Mouse (Mus musculus) gastrocnemius, postnatal 10 days (tissue): Measurements from ENCODE around the gene Acss1. TPM values are rescaled to one million over a fixed set of nuclear protein-coding genes. Genes with fewer than 3 reads are reported as not detected.

ENCODE experiments used
- DNase-seq: peaks from one replicate; pipeline ENCODE4 v3.0.0; 2021; ENCODE audit warnings: mixed read lengths
- total RNA-seq, 2 experiments: library from RNA; stranded (reverse); gene quantifications; 2 replicates each; pipeline ENCODE4 v1.2.3; 2021

The Acss1 gene
- total RNA-seq, 2 experiments from 2014 or later, result 18.0 to 22.1 TPM

DNA sequence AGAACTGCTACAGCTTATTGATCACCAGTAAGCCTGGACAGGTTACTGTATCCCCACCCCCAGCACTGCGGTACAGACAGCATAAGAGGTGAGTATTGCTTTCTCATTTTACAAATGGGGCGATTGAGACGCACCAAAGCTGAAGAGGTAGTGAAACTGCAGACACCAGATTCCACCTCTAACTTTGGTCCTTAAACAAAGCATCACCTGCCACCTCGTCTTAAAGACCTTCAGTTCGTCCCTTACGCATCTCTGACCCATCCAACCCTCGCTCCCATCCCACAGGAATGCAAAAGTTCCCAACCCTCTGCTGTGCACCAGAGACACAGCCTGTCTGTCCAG lies 1.6 kb downstream of the Acss1 start:
- no peak for DNase-seq

DNA sequence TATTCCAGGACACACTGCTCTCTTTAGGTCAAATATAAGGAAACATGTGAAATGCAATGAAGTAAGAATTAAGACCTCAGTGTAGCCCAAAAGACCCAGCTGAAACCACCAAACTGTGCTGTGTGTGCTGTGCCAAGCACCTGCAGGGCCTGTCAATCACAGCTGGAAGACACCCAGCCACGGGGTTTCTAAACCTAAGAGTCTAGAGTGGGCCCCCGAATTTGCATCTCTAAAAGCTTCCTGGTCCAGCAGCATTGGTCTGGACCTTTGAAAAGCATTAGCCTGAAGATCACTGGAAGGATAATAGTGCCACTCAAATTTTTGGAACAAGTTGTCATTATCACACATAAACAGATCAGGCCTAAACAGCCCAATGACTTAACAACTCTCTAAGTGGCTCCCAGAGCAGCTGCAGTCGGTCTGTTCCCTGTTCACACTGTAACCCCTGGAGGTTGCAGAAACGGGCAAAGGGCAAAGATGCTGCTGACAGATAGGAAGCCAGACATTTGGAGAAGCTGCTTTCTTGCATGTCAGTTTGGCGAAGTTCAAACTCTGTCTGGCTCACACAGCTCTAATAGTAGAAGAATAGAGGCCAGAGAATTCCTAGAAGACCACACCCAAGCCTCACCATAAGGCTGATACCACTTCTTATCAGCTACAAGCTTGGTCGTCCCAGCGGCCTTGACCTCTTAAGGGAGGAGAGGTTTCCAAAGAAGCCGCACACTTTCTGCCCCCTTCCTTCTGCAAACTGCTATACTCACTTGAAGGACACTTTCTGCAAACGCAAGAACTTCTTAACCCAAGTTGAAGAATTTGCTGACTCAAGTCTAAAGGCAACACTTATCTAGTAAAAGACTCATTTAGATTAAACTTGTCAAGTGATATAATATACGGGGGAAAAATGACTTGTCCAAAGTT lies 2.5 kb downstream of the Acss1 start:
- DNase-seq, result no peak

DNA sequence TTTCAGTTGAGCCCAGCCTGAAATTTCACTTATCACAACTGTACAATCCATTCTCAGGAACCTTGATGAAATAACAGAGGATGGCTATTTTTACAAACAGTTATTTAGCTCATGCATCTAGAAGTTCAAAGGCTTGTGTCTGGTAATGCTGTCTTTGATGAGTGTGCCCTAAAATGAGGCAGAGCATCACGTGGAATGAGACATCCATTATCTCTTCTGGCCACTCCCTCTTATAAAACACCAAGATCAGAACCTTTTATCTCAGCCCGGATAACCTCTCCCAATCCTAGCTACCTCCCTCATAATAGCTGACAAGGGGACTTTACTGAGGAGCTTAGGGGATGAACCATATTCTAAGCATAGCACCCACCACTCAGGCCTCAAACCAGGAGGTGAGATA lies 3.3 kb downstream of the Acss1 start:
- no peak for DNase-seq

DNA sequence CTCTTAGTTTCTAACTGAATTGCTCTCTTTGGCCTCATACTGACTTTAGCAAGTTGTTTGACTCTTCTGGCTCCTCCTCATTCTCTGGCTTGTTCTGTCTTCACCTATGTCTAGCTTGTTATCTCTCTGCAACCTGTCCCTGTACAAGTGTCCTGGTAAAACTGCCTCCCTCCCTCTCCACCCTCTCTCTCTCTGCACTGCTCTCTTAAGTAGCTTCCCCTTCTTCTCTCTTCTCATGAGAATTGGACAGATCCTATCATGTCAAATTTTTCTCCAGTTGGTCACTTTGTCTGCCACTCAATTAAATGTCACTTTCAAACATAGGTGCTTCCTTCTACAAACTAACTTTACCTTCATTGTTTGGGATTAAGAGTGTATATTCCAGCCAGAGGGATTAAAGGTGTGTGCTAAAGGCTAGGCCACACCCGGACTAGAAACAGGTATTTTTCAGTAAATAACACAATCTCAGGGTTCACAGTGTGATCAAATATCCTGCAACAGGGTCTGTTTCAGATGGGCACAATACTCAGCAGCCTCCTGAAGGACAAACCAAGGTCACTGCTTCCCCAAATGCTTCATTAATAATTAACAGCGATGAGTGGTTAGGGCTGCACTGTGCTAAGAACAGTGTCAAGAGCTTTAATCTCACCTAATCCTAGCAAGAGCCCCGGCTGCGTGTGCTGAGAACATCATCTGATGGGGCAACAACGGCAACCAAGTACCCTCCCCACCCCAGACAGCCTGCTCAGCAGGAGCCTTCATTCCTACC lies 4.0 kb downstream of the Acss1 start:
- no peak for DNase-seq

DNA sequence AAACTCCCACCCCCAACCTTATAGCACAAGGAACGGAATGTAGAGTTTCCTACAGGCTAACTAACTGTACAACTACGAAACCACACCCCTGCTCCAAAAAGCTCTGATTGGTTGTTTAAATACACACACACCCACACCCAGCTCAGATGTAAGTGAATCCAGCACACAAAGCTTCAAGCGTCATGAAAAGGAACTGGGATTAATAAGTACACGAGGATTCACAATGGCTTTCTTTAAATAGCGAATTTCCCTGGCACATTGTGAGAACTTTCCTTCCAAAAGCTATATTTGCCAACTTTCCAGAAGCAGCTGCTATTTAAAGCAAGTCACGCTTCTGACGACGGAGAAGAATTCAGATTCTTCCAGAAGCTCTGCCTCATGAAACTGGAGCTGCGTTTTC lies 5.0 kb downstream of the Acss1 start:
- DNase-seq, result no peak

DNA sequence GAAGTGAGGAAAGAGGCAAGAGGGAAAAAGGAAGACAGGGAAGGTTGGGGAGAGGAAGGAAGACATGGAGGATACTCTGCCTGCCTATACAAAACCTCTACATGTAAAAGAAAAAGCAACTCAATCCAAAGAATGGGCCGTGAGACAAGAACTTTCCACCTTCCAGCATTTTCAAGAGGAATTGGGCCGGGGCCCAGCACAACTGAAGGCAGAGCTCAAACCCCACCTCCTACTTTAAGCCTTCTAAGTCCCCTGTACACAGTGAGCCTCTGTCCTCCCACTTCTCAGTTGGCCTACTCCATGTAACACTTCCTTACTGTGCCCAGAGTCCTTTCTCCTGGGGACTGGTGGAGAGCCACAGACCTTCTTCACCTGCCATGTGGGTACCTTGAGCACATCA lies 6.3 kb downstream of the Acss1 start:
- no peak for DNase-seq

DNA sequence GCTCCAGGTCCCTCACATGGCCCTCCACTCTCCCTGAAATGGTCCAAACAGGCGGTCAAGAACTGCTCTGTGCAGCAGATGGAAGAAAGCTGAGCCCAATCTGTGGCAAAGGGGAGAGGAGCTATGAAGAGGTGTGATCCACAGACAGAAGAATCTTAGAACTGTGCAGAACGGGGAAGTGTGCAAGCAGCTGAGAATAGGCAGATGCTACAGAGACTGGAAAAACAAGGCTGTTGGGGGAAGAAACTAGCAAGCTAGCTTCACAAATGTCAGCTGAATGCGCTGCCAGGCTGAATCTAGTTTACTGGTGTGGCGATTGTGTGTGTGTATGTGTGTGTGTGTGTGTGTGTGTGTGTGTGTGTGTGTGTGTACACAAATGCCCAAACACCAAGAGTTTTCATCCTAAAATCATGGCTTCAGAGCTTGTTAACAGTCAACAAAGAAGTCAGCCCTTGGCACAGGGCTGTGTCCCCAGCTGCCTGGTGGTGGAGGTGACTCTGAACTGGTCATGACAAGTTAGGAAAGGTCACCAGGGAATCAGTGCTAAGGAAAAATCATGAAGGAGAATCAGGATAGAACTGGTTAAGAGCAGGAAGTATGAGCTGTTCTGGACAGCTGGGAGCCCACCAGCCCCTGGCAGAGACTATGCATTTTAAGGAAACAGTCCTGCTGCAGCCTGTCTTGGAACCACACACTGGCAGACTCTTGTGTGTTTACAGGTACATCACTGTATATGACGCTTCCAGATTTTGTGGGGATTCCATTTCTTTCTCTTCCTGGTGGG lies 7.4 kb downstream of the Acss1 start:
- DNase-seq, result no peak

DNA sequence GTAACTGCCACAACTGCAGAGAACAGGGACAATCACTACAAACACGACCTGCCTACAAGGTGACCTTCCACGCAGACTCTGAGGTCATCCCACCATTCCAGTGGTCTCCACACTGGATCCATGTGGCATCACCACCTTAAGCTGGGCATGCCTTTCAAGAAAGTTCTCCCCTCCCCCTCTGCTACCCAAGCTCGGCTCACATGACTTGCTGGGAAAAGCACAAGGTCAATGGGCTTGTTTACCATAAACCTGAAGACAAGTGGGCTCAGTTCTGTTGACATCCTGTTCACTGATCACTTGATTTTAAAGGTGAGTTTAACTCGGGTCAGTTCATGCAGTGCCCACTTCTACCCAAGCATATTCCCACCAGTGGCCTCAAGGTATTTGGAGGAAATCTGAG lies 8.3 kb downstream of the Acss1 start:
- DNase-seq, result no peak

DNA sequence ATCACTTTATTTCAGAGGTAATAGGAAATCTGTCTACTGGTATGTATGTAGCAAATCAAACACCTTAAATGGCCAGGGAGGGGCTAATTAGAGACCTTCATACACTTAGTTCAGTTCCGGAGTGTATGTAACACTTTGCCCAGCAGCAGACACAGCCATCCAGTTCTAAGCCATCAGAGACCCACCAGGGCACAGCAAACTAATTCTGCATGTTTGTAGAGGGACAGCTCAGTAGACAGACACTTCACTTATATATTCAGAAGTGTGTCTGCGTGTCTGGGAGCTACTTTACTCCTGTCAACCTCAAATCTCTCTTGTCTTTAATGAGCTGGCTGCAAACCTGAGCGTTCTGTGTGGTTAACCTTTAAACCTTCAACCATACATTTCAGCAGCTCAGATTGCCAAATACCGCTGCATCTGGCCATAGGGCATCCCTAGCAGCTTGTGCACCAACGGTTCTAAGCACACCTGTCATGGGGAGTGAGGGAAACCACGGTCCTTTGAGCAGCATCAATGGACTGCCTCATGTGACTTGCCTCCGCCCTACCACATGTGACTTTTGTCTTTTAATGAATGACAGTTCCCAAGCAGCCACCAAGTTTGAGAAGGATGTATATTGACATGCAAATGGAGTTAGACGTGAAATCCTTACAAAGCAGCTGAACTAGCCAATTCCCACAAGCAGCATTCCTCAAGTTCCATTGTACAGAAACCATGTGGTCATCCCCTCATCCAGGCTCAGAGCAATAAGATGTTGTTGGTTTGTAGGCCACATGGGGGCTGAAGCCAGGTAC lies 11.1 kb downstream of the Acss1 start:
- DNase-seq, result no peak

DNA sequence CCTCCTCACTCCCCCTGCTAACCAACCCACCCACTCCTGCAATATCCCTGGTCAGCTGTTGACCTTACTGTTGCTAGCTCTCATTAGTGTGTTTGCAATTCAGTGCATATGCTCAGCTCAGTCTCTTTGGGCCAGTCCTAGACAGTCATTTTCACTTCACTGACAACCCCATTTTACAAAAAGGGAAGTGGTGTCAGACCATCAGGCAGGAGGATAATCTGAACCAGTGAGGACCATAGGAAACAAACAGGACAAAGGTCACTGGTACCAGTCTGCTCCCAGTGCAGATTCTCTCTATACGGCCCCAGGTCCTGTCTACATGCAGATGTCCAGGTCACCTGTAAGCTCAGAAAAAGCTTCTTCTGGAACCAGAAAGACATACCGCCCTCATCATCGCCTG lies 12.2 kb downstream of the Acss1 start:
- DNase-seq, result no peak

DNA sequence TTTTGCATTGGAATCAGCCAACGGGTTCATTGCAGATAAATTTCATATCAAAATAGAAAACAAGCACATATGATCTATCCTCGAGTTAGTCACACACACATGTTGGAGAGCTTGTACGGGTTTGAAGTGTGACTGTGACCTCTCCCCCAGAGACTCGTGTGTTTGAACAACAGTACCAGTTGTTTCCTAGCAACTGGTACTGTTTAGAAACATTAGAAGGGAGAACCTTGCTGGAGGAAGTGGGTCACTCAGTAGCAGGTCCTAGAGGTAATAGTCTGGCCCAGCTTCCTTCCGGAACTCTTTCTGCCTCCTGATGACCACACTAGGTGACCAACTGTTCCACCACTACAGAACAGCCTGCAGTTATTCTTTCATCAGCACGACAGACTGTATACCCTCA lies 13.0 kb downstream of the Acss1 start:
- no peak for DNase-seq

DNA sequence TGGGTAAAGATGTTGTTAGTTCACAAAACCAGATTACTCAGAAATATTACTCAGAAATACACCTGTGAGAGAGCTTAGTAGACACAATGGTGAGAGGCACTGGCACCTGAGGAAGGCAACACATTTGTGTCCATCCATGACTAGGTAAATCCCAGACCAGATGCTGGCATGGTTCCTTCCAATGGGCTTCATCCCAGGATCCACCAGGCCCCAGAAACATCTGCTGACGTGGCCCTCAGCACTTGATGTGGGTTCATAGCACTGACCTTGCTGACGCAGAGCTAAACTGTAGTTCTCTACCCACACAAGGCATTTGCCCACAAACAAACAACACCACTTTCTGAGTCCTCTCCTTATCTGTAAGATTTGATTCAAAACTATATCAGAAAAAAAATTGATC lies 13.5 kb downstream of the Acss1 start:
- no peak for DNase-seq

DNA sequence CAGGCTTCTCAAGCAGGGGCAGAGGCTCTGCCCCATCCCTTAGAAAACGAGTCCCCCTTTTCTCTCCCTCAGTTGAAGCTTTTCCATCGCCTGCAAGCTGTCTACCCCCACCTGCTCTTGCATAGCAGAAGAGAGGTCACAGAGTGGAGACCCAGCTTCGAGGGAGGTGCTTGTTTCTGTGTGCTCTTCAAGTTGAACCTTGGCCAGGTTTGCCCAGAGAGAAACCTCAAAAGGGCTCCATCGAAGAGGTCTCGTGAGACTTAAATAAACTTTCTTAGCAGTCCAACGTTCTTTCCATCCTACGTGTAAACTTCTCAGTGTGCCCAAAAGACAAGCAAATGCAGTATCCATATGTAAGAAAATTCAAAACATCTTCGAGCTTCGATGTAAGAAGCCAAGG lies 16.9 kb downstream of the Acss1 start:
- no peak for DNase-seq

DNA sequence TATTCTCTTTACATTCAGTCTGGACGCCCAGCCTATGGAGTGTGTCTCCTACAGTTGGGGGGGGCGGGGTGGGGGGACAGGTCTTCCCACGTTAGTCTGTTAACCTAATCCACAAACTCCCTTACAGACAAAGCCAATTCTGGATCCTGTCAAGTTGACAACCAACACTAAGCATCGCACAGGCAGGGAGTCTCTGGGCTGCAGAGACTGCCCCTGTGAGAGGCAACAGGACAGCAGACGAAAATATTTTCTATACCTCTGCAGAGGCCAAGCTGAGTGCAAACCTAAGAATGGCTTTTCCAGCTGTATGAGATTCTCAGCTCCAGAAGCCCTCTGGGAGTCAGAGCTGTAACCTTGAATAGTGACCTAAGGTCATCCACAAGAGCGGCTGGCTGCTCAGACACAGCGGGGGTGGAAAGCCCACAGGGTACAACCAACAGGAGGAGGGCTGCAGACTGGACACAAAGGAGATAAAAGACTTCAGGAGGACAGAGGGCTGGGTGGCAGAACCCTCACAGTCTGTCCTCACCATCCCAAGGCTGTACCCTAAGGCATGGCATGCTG lies 17.7 kb downstream of the Acss1 start:
- DNase-seq, result no peak

DNA sequence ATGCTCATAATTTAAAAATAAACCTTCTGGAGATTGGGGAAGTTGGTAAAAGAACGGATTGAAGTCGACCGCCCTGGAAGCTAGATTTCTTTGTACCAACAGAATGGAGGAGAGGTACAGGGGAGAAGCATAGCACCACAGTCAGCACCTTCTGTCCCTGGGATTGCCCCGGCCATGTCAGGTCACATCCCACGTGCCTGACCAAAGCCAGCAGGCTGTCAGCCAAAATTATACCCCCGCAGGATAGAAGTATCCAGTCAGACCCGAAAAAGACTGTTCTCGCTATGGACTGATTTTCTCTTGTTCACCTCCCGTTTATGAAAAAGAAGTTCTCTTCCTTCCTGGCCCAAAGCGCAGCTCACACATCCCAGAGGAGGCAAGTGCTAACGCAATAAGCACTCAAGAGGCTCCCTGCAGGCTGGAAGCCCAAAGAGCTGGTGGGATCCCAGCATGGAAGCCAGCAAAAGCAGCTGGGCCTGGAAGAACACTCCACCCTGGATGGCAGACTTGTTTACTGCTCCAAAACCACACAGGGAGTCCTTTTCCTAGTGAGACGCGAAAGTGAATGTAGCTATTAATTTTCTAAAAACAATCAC lies 19.9 kb downstream of the Acss1 start:
- DNase-seq, result no peak

DNA sequence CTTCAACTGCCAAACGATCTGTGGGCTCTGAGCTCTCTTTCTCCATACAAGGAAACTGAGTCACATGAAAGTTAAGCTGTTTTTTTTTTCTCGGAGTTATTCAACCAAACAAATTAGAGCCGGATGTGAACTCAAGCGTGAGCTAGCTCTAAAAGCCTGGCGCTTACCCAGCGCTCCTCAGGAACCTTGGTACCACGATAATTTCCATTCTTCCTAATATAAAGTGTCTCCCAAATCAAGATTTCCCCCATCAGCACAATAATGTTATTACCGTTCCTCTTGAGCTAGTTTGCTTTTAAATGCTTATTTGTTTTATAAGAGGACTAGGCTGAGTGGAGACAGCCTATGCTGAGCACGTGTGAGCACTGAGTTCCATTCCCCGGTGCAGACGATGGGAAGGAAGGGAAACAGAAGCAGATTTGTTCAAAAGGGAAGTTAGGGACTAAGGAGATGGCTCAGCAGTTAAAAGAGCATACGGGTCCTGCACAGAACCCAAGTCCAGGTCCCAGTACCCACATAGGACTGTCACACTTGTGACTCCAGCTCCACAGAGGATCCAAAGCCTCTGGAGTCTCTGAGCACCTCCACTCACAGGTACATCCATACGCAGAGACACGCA lies 20.5 kb downstream of the Acss1 start:
- no peak for DNase-seq

DNA sequence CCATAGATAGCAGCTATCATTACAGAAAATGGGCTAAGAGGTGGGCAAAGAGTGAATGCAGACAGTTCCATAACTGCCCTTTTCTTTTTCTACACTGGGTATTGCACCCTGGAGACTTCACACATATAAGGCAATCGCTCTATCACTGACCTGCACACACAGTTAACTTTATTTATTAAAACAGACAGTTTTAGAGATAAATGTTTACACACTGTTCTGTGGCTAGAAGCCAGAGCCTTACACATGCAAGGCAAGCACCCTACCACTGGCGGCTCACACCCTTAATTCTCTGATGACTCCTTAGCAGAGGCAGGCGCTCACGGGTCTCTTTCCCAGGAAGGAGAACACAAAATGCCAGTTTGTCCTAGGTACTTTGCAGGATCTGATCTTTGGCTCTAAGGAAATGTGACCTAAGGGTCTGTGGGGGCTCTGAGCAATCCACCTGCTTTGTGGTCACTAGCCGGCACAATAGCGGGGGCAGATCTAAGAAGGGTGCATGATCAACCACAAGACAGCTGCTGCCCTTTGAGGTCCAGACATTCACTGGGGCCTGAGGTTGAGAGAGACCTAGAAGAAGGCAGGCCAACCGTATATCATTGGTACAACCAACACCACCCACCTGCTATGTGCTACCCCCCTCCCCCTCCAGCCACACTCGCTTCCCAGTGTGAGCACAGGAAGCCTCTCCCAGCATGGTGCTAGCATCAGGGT lies 21.7 kb downstream of the Acss1 start:
- DNase-seq, result no peak

DNA sequence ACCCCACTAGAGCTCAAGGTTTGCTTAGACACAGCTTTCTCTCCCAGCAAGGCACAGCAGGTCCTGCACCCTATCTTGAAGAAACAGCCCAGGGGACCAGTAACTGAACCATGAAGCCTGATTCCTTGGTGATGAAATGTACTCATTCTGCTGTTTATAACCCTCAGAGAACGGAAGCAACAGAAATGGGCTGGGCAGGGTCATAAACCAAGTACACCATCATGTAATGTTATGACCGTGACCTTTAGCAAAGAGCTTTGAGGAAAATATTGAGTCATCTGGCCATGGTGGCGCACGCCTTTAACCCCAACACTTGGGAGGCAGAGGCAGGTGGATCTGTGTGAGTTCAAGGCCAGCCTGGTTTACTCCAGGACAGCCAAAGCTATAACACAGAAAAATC lies 23.1 kb downstream of the Acss1 start:
- no peak for DNase-seq

DNA sequence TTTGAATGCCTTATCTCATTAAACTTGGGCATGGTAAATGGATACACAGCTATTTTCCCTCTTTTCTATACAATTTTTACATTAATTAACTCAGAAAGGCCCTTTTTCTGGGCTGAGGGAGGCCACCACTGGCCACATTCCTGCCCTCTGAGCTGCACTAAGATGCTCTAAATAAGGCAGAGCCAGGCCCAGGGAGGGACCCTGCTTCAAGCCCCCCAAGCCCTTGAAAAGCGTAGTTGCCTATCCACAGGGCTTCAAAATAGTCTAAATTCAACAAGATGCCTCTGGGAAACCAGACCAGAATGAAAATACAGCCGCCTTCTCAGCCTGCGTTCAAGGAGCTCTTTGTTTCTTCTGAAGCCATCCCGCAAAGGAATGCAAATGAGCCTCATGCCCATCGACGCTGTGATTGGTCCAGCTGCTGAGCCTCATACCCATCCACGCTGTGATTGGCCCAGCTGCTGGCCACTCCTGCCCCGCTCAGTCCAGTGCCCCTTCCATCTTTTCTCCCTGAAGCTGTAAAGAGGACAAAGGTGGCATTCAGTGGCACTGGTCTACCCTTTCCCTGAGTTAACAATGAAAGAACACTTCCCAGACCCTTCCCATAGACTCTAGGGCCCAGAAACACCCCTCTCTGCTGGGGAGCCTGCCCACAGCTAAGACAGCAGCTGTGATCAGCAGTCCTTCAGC lies 24.4 kb downstream of the Acss1 start:
- no peak for DNase-seq

DNA sequence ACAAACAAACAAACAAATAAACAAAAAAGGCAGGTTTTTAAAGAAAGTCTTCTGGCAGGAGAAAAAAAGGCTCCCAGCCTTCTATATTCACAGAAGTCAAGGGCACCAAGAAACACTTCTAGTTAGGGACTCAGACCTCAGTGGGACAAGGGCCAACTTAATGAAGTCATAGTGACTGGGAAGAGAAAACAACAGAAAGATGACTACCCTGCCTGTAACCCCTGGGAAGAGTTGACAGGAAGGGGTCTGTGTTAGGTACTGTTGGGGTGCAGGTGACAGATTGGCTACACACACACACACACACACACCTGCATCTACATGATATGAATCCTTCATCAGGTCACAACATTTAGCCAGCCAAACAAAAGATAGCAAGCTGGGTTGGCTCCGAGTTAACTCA lies 25.1 kb downstream of the Acss1 start:
- DNase-seq, result no peak
